Mouse (Mus musculus): ENCODE data around the gene Magi2. TPM values are rescaled to one million over a fixed set of nuclear protein-coding genes. Genes with fewer than 3 reads are reported as not detected.

Magi2 gene
- polyA plus RNA-seq, 1 experiment from 2014 or later, result 2.7 TPM

DNA sequence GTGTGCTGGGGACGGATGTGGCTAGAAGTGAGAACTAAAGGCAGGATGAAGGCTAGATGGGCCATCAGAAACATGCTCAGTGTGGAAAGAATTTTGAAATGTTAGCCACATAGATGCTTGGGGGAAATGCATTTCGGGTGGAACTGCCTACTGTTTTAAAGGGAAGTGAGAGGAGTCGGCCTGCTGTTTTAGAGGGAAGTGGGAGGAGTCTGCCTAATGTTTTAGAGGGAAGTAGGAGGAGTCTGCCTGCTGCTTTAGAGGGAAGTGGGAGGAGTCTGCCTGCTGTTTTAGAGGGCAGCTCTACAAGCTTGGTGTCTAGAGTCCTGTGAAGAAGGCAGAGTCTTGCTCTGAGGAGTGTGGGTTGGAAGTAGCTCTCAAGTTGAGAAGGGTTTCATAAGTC is 664.9 kb downstream of the Magi2 start:
- no peaks in the 10 kb centered on the region for H3K27me3 ChIP-seq (replicated peaks)
- WGBS, result 51% methylated on average over 3 of the region's 3 CpGs
- H3K4me3 ChIP-seq, result no peak overlapping the region
- ATAC-seq (ENCODE audit: extremely low read depth, insufficient number of reproducible peaks, low FRiP score, low TSS enrichment), result no peak
- H3K4me2 ChIP-seq, result no peak overlapping the region
- no peak overlapping the region for H3K9ac ChIP-seq
- no peaks in the 10 kb centered on the region for H3K9me3 ChIP-seq
- no peaks in the 10 kb centered on the region for H3K36me3 ChIP-seq
- no peak overlapping the region for H3K27ac ChIP-seq (replicated peaks)
- H3K4me1 ChIP-seq, result no peaks in the 10 kb centered on the region

GRCm38 (mm10) chr5:19895893-19896292 is 669.1 kb downstream of the Magi2 start:
- no peak for ATAC-seq (ENCODE audit: extremely low read depth, insufficient number of reproducible peaks, low FRiP score, low TSS enrichment)
- no peak overlapping the region for H3K4me2 ChIP-seq
- H3K4me3 ChIP-seq, result no peak overlapping the region
- no peaks in the 10 kb centered on the region for H3K9me3 ChIP-seq
- no peaks in the 10 kb centered on the region for H3K27me3 ChIP-seq (replicated peaks)
- no peaks in the 10 kb centered on the region for H3K36me3 ChIP-seq
- H3K27ac ChIP-seq (replicated peaks), result no peak overlapping the region
- WGBS, result 66% methylated on average over 6 of the region's 6 CpGs
- no peak overlapping the region for H3K9ac ChIP-seq
- no peaks in the 10 kb centered on the region for H3K4me1 ChIP-seq

GRCm38 (mm10) chr5:19901625-19902024 is 674.8 kb downstream of the Magi2 start:
- 65% methylated on average over 8 of the region's 8 CpGs for WGBS
- H3K9ac ChIP-seq, result no peak overlapping the region
- no peak overlapping the region for H3K27ac ChIP-seq (replicated peaks)
- ATAC-seq (ENCODE audit: extremely low read depth, insufficient number of reproducible peaks, low FRiP score, low TSS enrichment), result no peak
- H3K4me1 ChIP-seq, result no peaks in the 10 kb centered on the region
- no peak overlapping the region for H3K4me2 ChIP-seq
- no peaks in the 10 kb centered on the region for H3K36me3 ChIP-seq
- H3K9me3 ChIP-seq, result no peaks in the 10 kb centered on the region
- no peaks in the 10 kb centered on the region for H3K27me3 ChIP-seq (replicated peaks)
- H3K4me3 ChIP-seq, result no peak overlapping the region

DNA sequence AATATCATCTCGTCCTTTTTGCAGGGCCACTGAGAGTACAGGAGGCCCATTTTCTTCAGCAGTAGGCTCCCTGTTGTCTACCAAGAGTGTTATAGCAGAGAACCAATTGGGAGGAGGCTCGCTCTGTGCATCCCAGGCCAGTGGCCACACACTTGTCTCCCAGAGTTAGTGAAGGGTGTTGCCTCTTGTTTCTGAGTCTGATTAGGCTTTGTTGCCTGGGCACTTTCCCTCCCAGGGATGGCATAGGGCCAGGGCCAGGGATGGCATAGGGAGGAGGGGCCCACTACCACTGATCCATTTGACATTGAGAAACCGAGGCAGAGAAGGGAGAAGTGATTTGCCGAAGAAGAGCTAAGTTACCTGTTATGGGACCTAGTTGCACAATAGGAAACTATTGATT is 679.8 kb downstream of the Magi2 start:
- H3K27ac ChIP-seq (replicated peaks), result no peak overlapping the region
- H3K36me3 ChIP-seq, result no peaks in the 10 kb centered on the region
- 63% methylated on average over 4 of the region's 4 CpGs for WGBS
- no peak overlapping the region for H3K4me3 ChIP-seq
- H3K27me3 ChIP-seq (replicated peaks), result peaks cover 10% of the 10 kb centered on the region; the same call in 1 of the 2 replicates
- H3K4me1 ChIP-seq, result peaks cover 20% of the 10 kb centered on the region
- H3K9ac ChIP-seq, result no peak overlapping the region
- no peaks in the 10 kb centered on the region for H3K9me3 ChIP-seq
- no peak for ATAC-seq (ENCODE audit: extremely low read depth, insufficient number of reproducible peaks, low FRiP score, low TSS enrichment)
- H3K4me2 ChIP-seq, result no peak overlapping the region

DNA sequence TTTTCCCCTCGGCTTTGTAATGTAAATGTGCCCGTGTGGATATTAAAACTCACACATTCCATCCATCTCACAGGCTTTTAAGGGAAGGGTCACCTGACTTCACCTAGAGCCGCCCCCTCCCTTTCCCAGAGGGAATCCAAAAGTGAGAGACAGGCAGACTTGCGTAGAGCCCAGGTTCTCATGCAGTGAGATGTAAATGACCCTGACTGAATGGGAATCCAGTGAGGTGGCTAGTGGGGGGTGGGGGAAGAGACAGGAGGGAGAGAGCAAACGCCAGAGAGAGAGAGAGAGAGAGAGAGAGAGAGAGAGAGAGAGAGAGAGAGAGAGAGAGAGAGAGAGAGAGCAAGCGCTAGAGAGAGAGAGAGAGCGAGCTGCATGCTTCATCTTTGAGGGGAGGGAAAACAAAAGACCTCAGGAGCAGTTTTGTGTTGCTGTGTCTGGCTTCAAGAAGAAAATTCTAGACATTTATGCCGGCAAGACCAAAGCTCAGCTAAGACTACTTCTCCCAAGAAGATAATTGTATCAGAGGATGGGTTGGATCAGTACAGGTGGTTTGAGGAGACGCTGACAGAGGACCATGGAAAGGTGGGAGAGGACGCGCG is 680.6 kb downstream of the Magi2 start:
- peak overlapping the region; percentile 50 for H3K4me3 ChIP-seq
- H3K27ac ChIP-seq (replicated peaks), result no peak overlapping the region
- H3K4me1 ChIP-seq, result peaks cover 20% of the 10 kb centered on the region
- 6% methylated on average over 12 of the region's 12 CpGs for WGBS
- no peaks in the 10 kb centered on the region for H3K36me3 ChIP-seq
- no peak for ATAC-seq (ENCODE audit: extremely low read depth, insufficient number of reproducible peaks, low FRiP score, low TSS enrichment)
- H3K9me3 ChIP-seq, result no peaks in the 10 kb centered on the region
- peaks cover 10% of the 10 kb centered on the region; the same call in 1 of the 2 replicates for H3K27me3 ChIP-seq (replicated peaks)
- H3K4me2 ChIP-seq, result peak overlapping the region; percentile 70
- H3K9ac ChIP-seq, result peak overlapping the region; percentile 68

GRCm38 (mm10) chr5:19907983-19908705 is 681.3 kb downstream of the Magi2 start:
- peak overlapping the region; percentile 70 for H3K4me2 ChIP-seq
- peaks cover 10% of the 10 kb centered on the region; the same call in 1 of the 2 replicates for H3K27me3 ChIP-seq (replicated peaks)
- no peaks in the 10 kb centered on the region for H3K9me3 ChIP-seq
- H3K4me1 ChIP-seq, result peaks cover 20% of the 10 kb centered on the region
- no peaks in the 10 kb centered on the region for H3K36me3 ChIP-seq
- 7% methylated on average over 16 of the region's 16 CpGs for WGBS
- peak overlapping the region; percentile 68 for H3K9ac ChIP-seq
- H3K27ac ChIP-seq (replicated peaks), result no peak overlapping the region
- H3K4me3 ChIP-seq, result peak overlapping the region; percentile 50
- no peak for ATAC-seq (ENCODE audit: extremely low read depth, insufficient number of reproducible peaks, low FRiP score, low TSS enrichment)

GRCm38 (mm10) chr5:19908706-19909060 is 681.8 kb downstream of the Magi2 start:
- Histone ChIP-seq H3K27ac (replicated peaks) (no peak overlapping the region), H3K27me3 (replicated peaks) (peaks cover 10% of the 10 kb centered on the region; the same call in 1 of the 2 replicates), H3K4me1 (peaks cover 20% of the 10 kb centered on the region), H3K36me3 (no peaks in the 10 kb centered on the region), H3K9ac (peak overlapping the region; percentile 48), H3K4me2 (peak overlapping the region; percentile 70), H3K9me3 (no peaks in the 10 kb centered on the region), H3K4me3 (peak overlapping the region; percentile 50)
- ATAC-seq (ENCODE audit: extremely low read depth, insufficient number of reproducible peaks, low FRiP score, low TSS enrichment), result no peak
- WGBS, result 3% methylated on average over 5 of the region's 5 CpGs

GRCm38 (mm10) chr5:19909071-19909470 is 682.2 kb downstream of the Magi2 start:
- Histone ChIP-seq H3K4me3 (peak overlapping the region; percentile 50), H3K27ac (replicated peaks) (no peak overlapping the region), H3K27me3 (replicated peaks) (peaks cover 10% of the 10 kb centered on the region; the same call in 1 of the 2 replicates), H3K9ac (peak overlapping the region; percentile 48), H3K4me2 (peak overlapping the region; percentile 70), H3K4me1 (peaks cover 20% of the 10 kb centered on the region), H3K36me3 (no peaks in the 10 kb centered on the region), H3K9me3 (no peaks in the 10 kb centered on the region)
- 4% methylated on average over 11 of the region's 11 CpGs for WGBS
- ATAC-seq (ENCODE audit: extremely low read depth, insufficient number of reproducible peaks, low FRiP score, low TSS enrichment), result no peak

DNA sequence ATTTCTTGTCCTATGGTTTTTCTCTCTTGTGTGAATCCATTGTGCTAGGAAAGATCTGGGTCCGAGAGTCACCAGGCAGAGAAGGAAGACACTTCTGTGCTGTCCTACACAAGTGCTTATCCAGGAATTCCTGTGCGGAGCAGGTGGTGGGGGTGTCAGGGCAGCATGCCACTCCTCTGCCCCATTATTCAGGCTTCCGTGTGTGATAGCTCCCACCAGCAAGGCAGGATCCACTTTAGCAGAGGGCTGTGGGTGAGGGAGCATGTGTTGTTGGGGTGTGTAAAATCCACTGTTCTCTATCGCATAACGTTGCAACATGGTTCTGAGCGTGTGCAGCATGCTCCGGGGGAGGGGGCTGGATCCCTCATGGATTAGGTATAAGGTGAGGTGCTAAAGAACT is 682.8 kb downstream of the Magi2 start:
- Histone ChIP-seq H3K27ac (replicated peaks) (no peak overlapping the region), H3K9me3 (no peaks in the 10 kb centered on the region), H3K36me3 (no peaks in the 10 kb centered on the region), H3K4me2 (peak overlapping the region; percentile 70), H3K4me3 (no peak overlapping the region), H3K27me3 (replicated peaks) (peaks cover 10% of the 10 kb centered on the region; the same call in 1 of the 2 replicates), H3K4me1 (peaks cover 20% of the 10 kb centered on the region), H3K9ac (no peak overlapping the region)
- ATAC-seq (ENCODE audit: extremely low read depth, insufficient number of reproducible peaks, low FRiP score, low TSS enrichment), result no peak
- whole genome bisulfite sequencing, result 57% methylated on average over 7 of the region's 7 CpGs

GRCm38 (mm10) chr5:19932102-19932501 is 705.3 kb downstream of the Magi2 start:
- ATAC-seq (ENCODE audit: extremely low read depth, insufficient number of reproducible peaks, low FRiP score, low TSS enrichment), result no peak

DNA sequence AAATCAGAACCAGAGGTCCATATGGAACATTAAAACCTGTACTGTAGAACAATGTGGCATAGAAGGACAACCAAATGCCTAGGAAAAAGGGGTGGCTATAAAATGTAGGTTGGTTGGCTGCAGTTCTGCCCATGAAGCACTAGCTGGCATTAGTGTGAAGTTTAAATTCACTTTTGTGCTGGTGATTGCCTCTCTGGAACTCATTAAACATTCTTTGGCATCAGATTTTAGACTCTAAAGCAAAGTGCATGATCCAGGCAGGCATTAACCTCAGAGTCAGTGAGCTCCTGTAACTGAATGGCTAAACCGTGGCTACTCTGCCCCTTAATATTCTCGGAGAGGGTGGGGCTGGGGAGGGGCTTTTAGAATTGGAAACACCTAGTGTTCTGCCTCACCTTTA is 706.4 kb downstream of the Magi2 start:
- no peak overlapping the region for H3K4me3 ChIP-seq
- H3K36me3 ChIP-seq, result no peaks in the 10 kb centered on the region
- no peaks in the 10 kb centered on the region for H3K9me3 ChIP-seq
- H3K9ac ChIP-seq, result no peak overlapping the region
- no peak for ATAC-seq (ENCODE audit: extremely low read depth, insufficient number of reproducible peaks, low FRiP score, low TSS enrichment)
- no peak overlapping the region for H3K4me2 ChIP-seq
- no peaks in the 10 kb centered on the region for H3K27me3 ChIP-seq (replicated peaks)
- H3K4me1 ChIP-seq, result no peaks in the 10 kb centered on the region
- no peak overlapping the region for H3K27ac ChIP-seq (replicated peaks)
- WGBS, result 75% methylated on average over 2 of the region's 2 CpGs

More at GRCm38 (mm10) chr5:19932102-19932501, 705.3 kb downstream of the Magi2 start:
- Histone ChIP-seq H3K27me3 (replicated peaks) (no peaks in the 10 kb centered on the region), H3K4me1 (no peaks in the 10 kb centered on the region), H3K4me3 (no peak overlapping the region), H3K9ac (no peak overlapping the region), H3K9me3 (no peaks in the 10 kb centered on the region), H3K36me3 (no peaks in the 10 kb centered on the region), H3K4me2 (no peak overlapping the region), H3K27ac (replicated peaks) (no peak overlapping the region)
- 65% methylated on average over 3 of the region's 3 CpGs for WGBS

DNA sequence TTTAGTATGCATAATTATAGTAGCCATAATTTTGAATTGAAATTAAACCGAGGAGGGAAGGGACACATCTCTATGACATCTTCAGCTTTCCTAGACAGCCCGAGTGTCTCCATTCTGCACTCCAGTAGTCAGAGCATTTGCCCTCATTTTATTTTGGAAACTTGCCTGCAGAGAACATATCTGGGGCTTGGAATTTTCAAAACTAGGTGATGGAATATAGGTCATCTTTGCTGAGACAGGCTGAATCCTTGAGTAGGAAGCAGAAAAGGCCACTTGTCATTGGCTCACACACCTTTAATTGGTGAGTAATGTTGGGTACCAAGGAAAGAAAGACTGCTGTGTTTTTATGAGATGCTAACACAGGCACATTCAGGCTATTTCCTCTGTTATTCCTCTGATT is 724.3 kb downstream of the Magi2 start:
- no peak overlapping the region for H3K4me3 ChIP-seq
- 80% methylated on average over 2 of the region's 2 CpGs for WGBS
- no peak overlapping the region for H3K27ac ChIP-seq (replicated peaks)
- no peak overlapping the region for H3K4me2 ChIP-seq
- H3K4me1 ChIP-seq, result no peaks in the 10 kb centered on the region
- H3K9ac ChIP-seq, result no peak overlapping the region
- no peaks in the 10 kb centered on the region for H3K27me3 ChIP-seq (replicated peaks)
- ATAC-seq (ENCODE audit: extremely low read depth, insufficient number of reproducible peaks, low FRiP score, low TSS enrichment), result no peak
- no peaks in the 10 kb centered on the region for H3K9me3 ChIP-seq
- no peaks in the 10 kb centered on the region for H3K36me3 ChIP-seq
